Mouse (Mus musculus): Measurements from ENCODE around the gene Eif2b2. TPM values are rescaled to one million over a fixed set of nuclear protein-coding genes. Genes with fewer than 3 reads are reported as not detected.

Eif2b2 gene
- polyA plus RNA-seq, 1 experiment from 2014 or later: 74.8 TPM

GRCm38 (mm10) chr12:85200929-85201829 lies 18.1 kb upstream of the Eif2b2 start:
- H3K27me3 ChIP-seq (replicated peaks; ENCODE audit: control insufficient read depth, insufficient read depth, low read length): no peaks in the 10 kb centered on the region
- 37% methylated on average over 24 of the region's 24 CpGs for WGBS
- no peak overlapping the region for H3K27ac ChIP-seq (ENCODE audit: low read length)
- H3K9me3 ChIP-seq (ENCODE audit: control insufficient read depth, low read length): no peaks in the 10 kb centered on the region
- H3K36me3 ChIP-seq (ENCODE audit: control insufficient read depth, insufficient read depth, low read length): no peaks in the 10 kb centered on the region
- H3K9ac ChIP-seq (ENCODE audit: low read depth, low read length): peak overlapping the region; percentile 49; the same call in 1 of the 2 replicates
- no peak overlapping the region for H3K4me3 ChIP-seq (ENCODE audit: low read length)
- peaks cover 12% of the 10 kb centered on the region for H3K4me1 ChIP-seq (ENCODE audit: control insufficient read depth, insufficient read depth, low read length)
- no peak overlapping the region for H3K4me2 ChIP-seq (ENCODE audit: low read depth, low read length)
- no peak for ATAC-seq

- Histone ChIP-seq H3K4me1 (ENCODE audit: control insufficient read depth, insufficient read depth, low read length) (peaks cover 12% of the 10 kb centered on the region), H3K4me3 (ENCODE audit: low read length) (no peak overlapping the region), H3K9me3 (ENCODE audit: control insufficient read depth, low read length) (no peaks in the 10 kb centered on the region), H3K27ac (ENCODE audit: low read length) (no peak overlapping the region), H3K36me3 (ENCODE audit: control insufficient read depth, insufficient read depth, low read length) (no peaks in the 10 kb centered on the region), H3K27me3 (replicated peaks; ENCODE audit: control insufficient read depth, insufficient read depth, low read length) (no peaks in the 10 kb centered on the region), H3K9ac (ENCODE audit: low read depth, low read length) (no peak overlapping the region), H3K4me2 (ENCODE audit: low read depth, low read length) (no peak overlapping the region)
- ATAC-seq: no peak
- WGBS: 78% methylated on average over 2 of the region's 2 CpGs
Measured at GRCm38 (mm10) chr12:85201830-85202147, 17.5 kb upstream of the Eif2b2 start.

GRCm38 (mm10) chr12:85202191-85202590 lies 17.1 kb upstream of the Eif2b2 start:
- no peak overlapping the region for H3K4me3 ChIP-seq (ENCODE audit: low read length)
- WGBS: 93% methylated on average over 7 of the region's 7 CpGs
- peaks cover 10% of the 10 kb centered on the region for H3K4me1 ChIP-seq (ENCODE audit: control insufficient read depth, insufficient read depth, low read length)
- H3K27ac ChIP-seq (ENCODE audit: low read length): no peak overlapping the region
- ATAC-seq: no peak
- H3K4me2 ChIP-seq (ENCODE audit: low read depth, low read length): no peak overlapping the region
- no peaks in the 10 kb centered on the region for H3K36me3 ChIP-seq (ENCODE audit: control insufficient read depth, insufficient read depth, low read length)
- H3K9ac ChIP-seq (ENCODE audit: low read depth, low read length): no peak overlapping the region
- H3K27me3 ChIP-seq (replicated peaks; ENCODE audit: control insufficient read depth, insufficient read depth, low read length): no peaks in the 10 kb centered on the region
- no peaks in the 10 kb centered on the region for H3K9me3 ChIP-seq (ENCODE audit: control insufficient read depth, low read length)

GRCm38 (mm10) chr12:85203699-85204098 lies 15.6 kb upstream of the Eif2b2 start:
- ATAC-seq: no peak; the same call in 1 of the 2 replicates
- peaks cover 7% of the 10 kb centered on the region for H3K4me1 ChIP-seq (ENCODE audit: control insufficient read depth, insufficient read depth, low read length)
- no peaks in the 10 kb centered on the region for H3K36me3 ChIP-seq (ENCODE audit: control insufficient read depth, insufficient read depth, low read length)
- H3K27ac ChIP-seq (ENCODE audit: low read length): no peak overlapping the region
- no peak overlapping the region for H3K9ac ChIP-seq (ENCODE audit: low read depth, low read length)
- no peak overlapping the region for H3K4me3 ChIP-seq (ENCODE audit: low read length)
- WGBS: 59% methylated on average over 5 of the region's 5 CpGs
- no peaks in the 10 kb centered on the region for H3K27me3 ChIP-seq (replicated peaks; ENCODE audit: control insufficient read depth, insufficient read depth, low read length)
- no peak overlapping the region for H3K4me2 ChIP-seq (ENCODE audit: low read depth, low read length)
- H3K9me3 ChIP-seq (ENCODE audit: control insufficient read depth, low read length): no peaks in the 10 kb centered on the region

- Histone ChIP-seq H3K36me3 (ENCODE audit: control insufficient read depth, insufficient read depth, low read length) (no peaks in the 10 kb centered on the region), H3K27ac (ENCODE audit: low read length) (no peak overlapping the region), H3K9me3 (ENCODE audit: control insufficient read depth, low read length) (no peaks in the 10 kb centered on the region), H3K27me3 (replicated peaks; ENCODE audit: control insufficient read depth, insufficient read depth, low read length) (no peaks in the 10 kb centered on the region), H3K4me2 (ENCODE audit: low read depth, low read length) (no peak overlapping the region), H3K4me3 (ENCODE audit: low read length) (no peak overlapping the region), H3K9ac (ENCODE audit: low read depth, low read length) (no peak overlapping the region), H3K4me1 (ENCODE audit: control insufficient read depth, insufficient read depth, low read length) (peaks cover 7% of the 10 kb centered on the region)
- ATAC-seq: no peak
- WGBS: 50% methylated on average over 8 of the region's 8 CpGs
Measured at GRCm38 (mm10) chr12:85204105-85204504, 15.2 kb upstream of the Eif2b2 start.

- WGBS: 87% methylated on average over 10 of the region's 10 CpGs
- Histone ChIP-seq H3K9ac (ENCODE audit: low read depth, low read length) (no peak overlapping the region), H3K36me3 (ENCODE audit: control insufficient read depth, insufficient read depth, low read length) (no peaks in the 10 kb centered on the region), H3K9me3 (ENCODE audit: control insufficient read depth, low read length) (no peaks in the 10 kb centered on the region), H3K27ac (ENCODE audit: low read length) (no peak overlapping the region), H3K27me3 (replicated peaks; ENCODE audit: control insufficient read depth, insufficient read depth, low read length) (no peaks in the 10 kb centered on the region), H3K4me1 (ENCODE audit: control insufficient read depth, insufficient read depth, low read length) (peaks cover 7% of the 10 kb centered on the region), H3K4me3 (ENCODE audit: low read length) (no peak overlapping the region), H3K4me2 (ENCODE audit: low read depth, low read length) (no peak overlapping the region)
- ATAC-seq: no peak
Measured at GRCm38 (mm10) chr12:85205425-85205824, 13.9 kb upstream of the Eif2b2 start.

GRCm38 (mm10) chr12:85208687-85209199 lies 10.5 kb upstream of the Eif2b2 start:
- WGBS: 40% methylated on average over 7 of the region's 7 CpGs
- H3K9ac ChIP-seq (ENCODE audit: low read depth, low read length): no peak overlapping the region
- no peaks in the 10 kb centered on the region for H3K36me3 ChIP-seq (ENCODE audit: control insufficient read depth, insufficient read depth, low read length)
- ATAC-seq: no peak
- no peak overlapping the region for H3K27ac ChIP-seq (ENCODE audit: low read length)
- no peak overlapping the region for H3K4me2 ChIP-seq (ENCODE audit: low read depth, low read length)
- no peaks in the 10 kb centered on the region for H3K9me3 ChIP-seq (ENCODE audit: control insufficient read depth, low read length)
- H3K4me1 ChIP-seq (ENCODE audit: control insufficient read depth, insufficient read depth, low read length): no peaks in the 10 kb centered on the region
- H3K4me3 ChIP-seq (ENCODE audit: low read length): no peak overlapping the region
- no peaks in the 10 kb centered on the region for H3K27me3 ChIP-seq (replicated peaks; ENCODE audit: control insufficient read depth, insufficient read depth, low read length)

GRCm38 (mm10) chr12:85215031-85215430 lies 4.2 kb upstream of the Eif2b2 start:
- Histone ChIP-seq H3K4me1 (ENCODE audit: control insufficient read depth, insufficient read depth, low read length) (peaks cover 3% of the 10 kb centered on the region; the same call in 1 of the 2 replicates), H3K9me3 (ENCODE audit: control insufficient read depth, low read length) (no peaks in the 10 kb centered on the region), H3K4me3 (ENCODE audit: low read length) (no peak overlapping the region), H3K36me3 (ENCODE audit: control insufficient read depth, insufficient read depth, low read length) (no peaks in the 10 kb centered on the region), H3K27ac (ENCODE audit: low read length) (no peak overlapping the region), H3K4me2 (ENCODE audit: low read depth, low read length) (no peak overlapping the region), H3K9ac (ENCODE audit: low read depth, low read length) (no peak overlapping the region), H3K27me3 (replicated peaks; ENCODE audit: control insufficient read depth, insufficient read depth, low read length) (no peaks in the 10 kb centered on the region)
- WGBS: 77% methylated on average over 5 of the region's 5 CpGs
- ATAC-seq: no peak

- Histone ChIP-seq H3K9me3 (ENCODE audit: control insufficient read depth, low read length) (no peaks in the 10 kb centered on the region), H3K9ac (ENCODE audit: low read depth, low read length) (no peak overlapping the region), H3K27me3 (replicated peaks; ENCODE audit: control insufficient read depth, insufficient read depth, low read length) (no peaks in the 10 kb centered on the region), H3K27ac (ENCODE audit: low read length) (no peak overlapping the region), H3K4me1 (ENCODE audit: control insufficient read depth, insufficient read depth, low read length) (peaks cover 6% of the 10 kb centered on the region; the same call in 1 of the 2 replicates), H3K4me3 (ENCODE audit: low read length) (no peak overlapping the region), H3K36me3 (ENCODE audit: control insufficient read depth, insufficient read depth, low read length) (0 out of 2 replicates have a peak, but pooled peaks cover under 1% of the 10 kb centered on the region), H3K4me2 (ENCODE audit: low read depth, low read length) (no peak overlapping the region)
- WGBS: 52% methylated on average over 2 of the region's 2 CpGs
- peak; percentile 16; the same call in 1 of the 2 replicates for ATAC-seq
Measured at GRCm38 (mm10) chr12:85217733-85218310, 1.5 kb upstream of the Eif2b2 start.
